Mouse (Mus musculus): ENCODE data around the gene Maml3.

Maml3 gene

DNA sequence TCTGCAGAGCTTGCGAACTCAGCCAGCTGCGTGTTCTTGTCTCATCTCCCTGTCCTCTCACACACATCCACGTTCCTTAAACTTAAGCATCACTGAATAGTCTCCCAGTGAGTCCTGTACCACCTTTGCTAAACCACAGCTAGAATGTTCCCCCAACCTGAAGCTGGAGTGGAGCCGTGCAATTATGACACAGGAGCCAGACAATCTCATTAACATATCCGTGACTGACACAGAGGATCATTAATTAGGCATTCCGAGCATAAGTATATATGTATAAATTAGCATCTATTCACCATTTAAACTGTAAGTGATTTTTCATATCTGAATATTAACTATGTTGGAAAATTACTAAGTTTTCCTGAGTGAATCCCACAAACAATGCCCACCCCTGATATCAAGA, 181.1 kb downstream of the Maml3 start:
- DNase-seq (ENCODE audit: extremely low read depth, insufficient read length, low spot score): no peak

DNA sequence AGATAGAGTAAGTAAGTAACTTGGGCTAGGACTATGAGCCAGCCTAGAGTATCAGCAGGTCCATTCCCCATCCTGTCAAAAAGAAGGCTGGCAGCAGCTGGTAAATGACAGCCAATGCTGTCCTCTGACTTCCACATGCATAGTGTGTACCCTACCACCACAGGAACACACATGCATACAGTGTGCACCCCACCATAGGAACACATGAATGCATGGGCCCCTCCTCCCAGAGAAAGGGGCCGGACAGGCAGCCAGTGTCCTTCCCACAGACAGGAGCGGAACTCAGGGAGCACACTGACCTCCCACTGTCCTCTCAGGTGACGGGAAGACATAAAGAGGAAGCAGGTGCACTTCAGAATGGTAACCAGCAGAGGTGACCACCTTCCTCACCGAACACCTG, 188.0 kb downstream of the Maml3 start:
- DNase-seq (ENCODE audit: extremely low read depth, insufficient read length, low spot score): no peak

DNA sequence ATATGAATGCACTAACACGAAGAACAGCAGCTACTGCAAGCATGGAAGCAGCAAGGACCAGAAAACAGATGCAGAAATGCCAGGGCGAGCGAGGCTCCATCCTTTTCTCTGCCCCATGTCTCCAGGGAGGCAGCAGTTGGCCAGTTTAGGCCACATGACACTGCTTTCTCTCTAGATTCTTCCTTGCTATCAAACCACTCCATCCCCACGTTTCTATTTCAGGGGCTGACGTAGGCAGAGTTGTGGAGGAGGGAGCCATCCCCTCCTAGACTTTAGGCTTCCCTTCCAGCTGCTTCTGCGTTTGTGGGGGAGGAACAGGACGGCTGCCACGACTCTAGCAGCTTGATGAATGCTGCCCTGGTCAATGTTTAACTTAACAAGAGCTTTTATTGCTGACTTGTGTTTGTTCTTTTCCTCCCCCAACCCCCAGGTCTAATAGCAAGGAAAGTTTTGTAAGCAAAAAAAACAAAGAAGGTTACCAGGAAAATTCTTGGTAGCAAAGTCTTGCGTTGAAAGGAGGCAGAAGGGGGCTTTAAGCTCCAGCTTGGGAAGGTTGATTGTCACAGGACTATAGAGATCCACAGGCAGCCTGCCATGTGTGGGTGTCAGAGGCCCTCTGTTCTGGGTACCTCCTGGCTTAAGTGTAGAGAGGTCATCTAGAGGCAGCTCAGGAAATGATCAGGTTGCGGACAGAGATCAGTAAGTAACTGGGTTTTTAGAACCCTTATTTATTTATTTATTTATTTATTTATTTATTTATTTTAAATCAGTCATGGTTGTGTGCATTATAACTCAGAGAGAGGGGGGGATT, 188.6 kb downstream of the Maml3 start:
- no peak for DNase-seq (ENCODE audit: extremely low read depth, insufficient read length, low spot score)

DNA sequence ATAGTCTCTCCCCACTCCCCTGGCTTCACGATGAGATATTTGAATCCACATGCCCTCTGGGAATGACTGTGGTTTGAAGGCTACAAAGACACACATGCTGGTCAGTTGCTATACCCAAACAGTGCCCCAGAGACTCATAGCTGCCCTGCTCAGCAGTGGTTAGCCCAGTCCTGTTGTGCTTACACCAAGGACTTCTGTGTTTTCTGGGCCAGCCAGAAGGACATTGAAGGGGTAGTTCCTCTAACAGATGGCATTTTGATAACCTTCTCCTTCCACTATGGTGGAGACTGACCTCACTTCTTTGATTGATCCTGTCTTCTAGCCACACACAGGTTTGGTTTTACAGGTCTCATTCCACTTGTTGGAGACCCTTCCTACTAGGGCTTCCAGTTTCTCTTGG, 189.5 kb downstream of the Maml3 start:
- DNase-seq (ENCODE audit: extremely low read depth, insufficient read length, low spot score): no peak

DNA sequence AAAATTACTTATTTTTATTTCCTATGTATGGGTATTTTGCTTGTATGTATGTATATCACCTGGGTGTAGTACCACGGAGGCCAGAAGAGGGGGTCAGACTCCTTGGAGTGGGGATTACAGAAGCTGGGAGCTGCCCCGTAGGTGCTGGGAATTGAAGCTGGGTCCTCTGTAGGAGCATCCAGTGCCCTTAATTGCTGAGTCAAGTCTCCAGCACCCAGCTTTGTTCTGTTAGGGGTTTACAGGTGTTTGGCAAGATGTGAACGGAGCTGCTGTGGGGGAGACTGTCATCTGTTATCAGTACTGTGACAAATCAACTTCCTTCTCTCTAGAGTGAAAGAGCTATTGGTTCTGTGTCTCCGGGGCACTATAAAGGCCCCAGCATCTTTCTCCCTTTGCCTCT, 190.0 kb downstream of the Maml3 start:
- no peak for DNase-seq (ENCODE audit: extremely low read depth, insufficient read length, low spot score)

DNA sequence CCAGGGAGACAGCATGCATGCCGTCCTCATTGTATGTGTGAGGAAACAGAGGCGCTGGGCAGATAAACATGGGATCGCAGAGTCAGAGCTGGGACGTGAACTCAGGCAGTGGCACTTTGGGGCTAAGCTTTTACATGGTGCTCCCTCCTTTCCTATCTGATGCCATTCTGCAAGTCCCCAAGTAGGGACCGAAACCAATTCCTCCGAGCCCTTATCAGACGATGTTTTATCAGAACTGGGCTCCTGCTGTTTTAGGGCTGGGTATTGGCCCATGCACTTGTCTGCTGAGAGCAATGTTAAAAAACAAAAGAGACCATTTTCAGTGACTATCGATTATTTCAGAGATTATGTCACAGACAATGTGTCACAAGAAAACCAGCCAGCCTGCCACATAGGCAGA, 191.4 kb downstream of the Maml3 start:
- DNase-seq (ENCODE audit: extremely low read depth, insufficient read length, low spot score): no peak

DNA sequence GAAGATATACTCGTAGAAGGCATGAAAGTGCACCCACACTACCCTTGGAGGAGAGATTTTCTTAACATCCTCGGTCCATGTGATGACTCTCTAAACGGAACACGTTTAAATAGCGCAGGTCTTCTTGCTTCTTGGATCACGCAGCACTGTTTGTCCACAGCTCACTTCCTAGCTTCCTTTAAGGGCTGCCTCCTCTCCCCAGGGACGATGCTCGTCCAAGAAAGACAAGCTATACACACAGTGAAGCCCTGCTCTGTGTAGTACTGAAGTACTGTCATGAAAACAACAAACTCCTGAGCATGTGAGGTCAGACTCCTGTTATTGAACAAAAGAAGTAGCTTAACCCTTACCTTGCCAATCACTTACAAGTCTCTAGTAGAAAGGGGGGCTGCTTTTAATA, 192.7 kb downstream of the Maml3 start:
- DNase-seq (ENCODE audit: extremely low read depth, insufficient read length, low spot score): no peak

DNA sequence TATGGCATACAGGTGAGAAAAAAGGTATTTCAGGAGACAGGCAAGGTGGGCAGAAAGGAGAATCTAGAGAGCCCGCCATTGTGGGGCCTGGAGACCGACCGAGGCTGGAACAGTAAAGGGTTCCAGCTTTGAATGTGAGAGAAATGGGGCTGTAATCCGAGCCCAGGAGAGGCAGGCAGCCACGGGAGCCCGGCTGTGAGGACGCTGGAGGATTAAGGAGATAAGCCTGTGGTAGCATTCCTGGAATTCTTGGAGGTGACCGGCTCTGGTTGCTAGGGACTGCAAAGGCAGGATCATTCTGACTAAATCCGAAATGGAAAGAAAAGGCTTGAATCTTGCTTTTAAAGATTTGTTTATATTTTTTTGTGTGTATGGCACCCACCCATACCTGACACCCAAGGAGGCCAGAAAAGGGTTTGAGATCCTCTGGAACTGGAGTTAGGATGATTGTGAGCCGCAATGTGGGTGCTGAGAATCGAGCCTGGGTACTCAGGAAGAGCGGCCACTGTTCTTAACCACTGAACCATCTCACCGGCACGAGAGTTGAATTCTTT, 196.4 kb downstream of the Maml3 start:
- DNase-seq (ENCODE audit: extremely low read depth, insufficient read length, low spot score): peak; percentile 48

DNA sequence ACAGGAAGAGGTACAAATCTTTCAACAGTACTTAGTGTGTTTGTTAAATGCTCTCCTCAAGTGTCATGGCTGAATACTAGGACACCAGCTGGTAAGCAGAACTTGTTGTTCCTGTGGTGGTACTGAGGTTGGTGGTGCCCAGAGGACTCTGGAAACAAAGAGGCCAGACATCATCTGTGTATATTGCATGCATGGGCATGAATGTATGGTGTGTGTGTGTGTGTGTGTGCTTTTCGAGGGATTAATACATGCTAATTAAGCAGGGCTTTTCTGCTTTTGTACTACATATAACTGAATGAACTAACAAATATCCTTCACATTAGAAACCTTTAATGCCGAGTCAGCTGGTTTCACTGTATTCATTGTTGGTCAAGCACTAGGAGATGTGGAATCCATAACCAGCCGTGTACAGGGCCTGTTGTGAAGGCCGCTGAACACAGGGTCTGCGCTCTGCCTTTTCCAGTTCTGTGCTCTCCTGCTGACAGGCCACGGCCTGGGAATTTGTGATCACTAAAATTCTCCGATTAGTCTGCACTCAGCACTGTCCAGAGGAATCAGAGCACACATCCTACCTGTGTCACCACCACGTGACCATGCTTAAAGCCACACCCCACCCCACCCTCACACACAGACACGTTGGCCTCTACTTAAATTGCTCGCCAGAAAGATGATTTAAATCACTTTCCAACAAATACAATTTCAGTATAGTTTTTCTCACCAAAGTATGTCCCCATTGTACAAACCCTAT, 197.6 kb downstream of the Maml3 start:
- no peak for DNase-seq (ENCODE audit: extremely low read depth, insufficient read length, low spot score)

DNA sequence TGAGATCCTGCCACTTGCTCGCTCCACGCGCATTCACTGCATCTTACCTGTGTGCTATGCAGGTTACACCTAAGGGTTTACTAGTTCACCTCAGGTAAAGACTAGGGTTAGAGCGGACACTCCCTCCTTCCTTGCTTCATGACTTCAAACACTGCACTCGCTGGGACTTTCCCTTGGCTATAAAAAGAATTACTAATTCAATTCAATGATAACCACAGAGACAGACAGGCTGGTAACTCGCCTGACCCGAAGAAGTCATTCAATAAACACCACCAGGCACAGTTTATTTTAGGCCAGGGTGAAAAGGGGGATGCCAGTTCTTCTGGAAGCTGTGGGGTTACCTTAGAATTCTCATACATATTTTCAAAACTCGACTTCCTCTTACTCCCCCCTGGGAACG, 199.0 kb downstream of the Maml3 start:
- no peak for DNase-seq (ENCODE audit: extremely low read depth, insufficient read length, low spot score)

DNA sequence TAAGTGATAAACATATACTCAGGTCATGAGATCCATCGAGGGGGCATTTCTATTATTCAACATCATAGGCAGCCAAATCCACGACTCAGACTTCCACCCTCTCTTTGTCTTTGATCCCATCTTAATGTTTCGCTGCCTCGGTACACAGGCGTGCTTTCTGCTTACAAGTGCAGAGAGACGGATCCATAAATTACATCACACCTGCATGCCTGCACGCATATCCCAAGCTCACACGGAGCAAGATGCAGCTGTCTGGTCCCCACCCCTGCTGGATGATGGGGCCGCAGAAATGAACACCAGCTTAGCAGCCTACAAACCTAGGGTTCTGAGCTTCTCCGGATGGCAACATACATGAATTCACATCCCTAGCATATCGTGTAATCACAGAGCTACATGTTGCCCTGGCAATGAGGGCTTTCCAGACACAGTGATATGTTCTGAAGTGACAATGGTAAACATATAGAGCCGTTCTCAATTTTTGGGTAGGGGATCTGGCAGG, 200.5 kb downstream of the Maml3 start:
- no peak for DNase-seq (ENCODE audit: extremely low read depth, insufficient read length, low spot score)

DNA sequence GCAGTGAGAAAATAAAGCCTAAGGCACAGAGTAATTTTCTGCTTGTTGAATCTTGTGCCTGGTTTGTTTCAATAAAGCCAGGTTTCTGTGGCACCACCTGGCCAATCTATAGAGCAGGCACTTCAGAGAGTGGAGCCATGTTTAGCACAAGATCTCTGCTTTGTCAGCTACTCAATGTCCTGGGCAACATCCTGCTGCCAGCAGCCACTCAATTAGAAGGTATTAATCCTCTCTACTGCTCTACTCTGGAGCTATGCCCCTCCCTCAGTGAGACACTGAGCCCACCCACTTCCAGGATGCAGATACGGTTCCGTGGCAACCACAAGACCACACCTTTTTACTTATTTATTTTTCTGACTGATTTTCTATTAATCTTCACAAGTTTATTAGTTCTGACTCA, 203.7 kb downstream of the Maml3 start:
- no peak for DNase-seq (ENCODE audit: extremely low read depth, insufficient read length, low spot score)

DNA sequence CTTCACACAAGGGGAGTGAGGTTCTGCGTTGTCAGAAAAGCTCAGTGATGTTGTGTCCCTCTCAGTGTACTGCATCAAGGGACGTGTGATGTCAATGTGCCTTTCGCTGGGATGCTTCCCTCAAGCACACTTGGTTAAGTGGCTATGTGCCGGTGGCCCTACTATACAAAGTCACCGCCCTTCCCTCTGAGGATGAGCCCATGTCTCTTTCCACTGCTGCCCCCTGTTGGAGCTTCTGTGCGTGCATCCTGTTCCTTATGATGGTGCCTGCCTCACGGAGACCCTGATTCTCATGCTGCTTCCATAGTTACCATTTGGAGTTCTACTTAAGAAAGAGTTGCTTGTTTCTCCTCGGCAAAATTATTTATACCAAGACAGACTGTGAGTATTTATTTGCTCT, 210.4 kb downstream of the Maml3 start:
- DNase-seq (ENCODE audit: extremely low read depth, insufficient read length, low spot score): no peak

DNA sequence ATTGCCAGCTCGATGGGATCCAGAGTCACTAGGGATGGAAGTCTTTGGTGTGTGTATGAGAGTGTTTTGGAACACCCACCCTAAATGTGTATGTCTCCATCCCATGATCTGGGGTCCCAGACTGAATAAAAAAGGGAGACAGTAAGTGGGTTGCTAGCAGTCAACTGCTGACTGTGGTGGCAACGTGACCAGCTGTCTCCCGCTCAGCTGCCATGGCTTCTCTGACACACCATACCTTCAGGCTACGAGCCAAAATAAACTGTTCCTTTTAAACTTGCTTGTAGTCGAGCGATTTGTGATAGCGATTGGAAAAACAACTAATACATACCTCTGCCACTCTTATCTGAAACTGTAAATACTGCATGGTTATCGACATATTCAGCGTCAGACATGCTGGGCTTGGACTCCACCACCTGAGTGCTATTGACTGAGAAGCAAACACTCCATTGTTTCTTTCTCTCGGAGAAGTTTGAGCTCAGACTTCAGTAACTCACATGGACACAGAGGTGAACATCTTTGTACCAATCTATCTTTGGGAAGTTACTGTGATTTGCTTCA, 213.2 kb downstream of the Maml3 start:
- DNase-seq (ENCODE audit: extremely low read depth, insufficient read length, low spot score): no peak

DNA sequence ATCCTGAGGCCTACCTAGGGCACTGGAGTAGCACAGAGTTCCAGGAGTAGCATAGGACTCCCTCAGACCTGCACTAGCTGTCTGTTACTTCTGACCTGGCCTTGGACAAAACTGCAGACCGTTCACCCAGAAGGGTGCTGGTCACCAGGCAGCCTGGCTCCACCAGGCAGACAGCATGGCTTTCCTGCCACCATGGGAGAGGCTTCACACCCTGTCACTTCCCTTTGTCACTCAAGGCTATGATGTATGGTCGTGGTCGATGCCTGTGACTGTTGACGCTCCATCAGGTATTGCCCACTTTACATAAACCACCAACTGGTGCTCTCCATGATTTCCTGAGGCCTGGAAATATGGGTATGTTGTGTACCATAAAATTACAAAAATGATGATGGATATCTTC, 214.7 kb downstream of the Maml3 start:
- no peak for DNase-seq (ENCODE audit: extremely low read depth, insufficient read length, low spot score)

DNA sequence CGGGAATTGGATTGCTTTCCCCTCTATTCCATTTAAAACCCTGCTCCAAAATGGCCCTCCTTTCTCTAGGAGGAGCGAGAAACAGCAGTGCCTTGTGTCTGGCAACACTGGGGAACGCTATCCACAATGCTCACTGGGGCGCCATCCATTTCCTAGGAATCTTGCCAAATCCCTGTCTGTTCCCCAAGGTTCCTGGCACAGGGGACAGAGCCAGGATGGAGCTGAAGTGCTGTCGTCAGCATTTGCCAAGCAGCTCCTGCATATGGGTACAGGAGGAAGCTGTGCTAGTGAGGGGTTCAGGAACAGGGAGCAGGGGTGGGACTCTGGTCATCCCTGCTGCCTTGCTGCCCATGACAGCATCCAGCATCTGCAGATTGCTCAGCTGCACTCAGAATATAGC, 215.1 kb downstream of the Maml3 start:
- no peak for DNase-seq (ENCODE audit: extremely low read depth, insufficient read length, low spot score)

DNA sequence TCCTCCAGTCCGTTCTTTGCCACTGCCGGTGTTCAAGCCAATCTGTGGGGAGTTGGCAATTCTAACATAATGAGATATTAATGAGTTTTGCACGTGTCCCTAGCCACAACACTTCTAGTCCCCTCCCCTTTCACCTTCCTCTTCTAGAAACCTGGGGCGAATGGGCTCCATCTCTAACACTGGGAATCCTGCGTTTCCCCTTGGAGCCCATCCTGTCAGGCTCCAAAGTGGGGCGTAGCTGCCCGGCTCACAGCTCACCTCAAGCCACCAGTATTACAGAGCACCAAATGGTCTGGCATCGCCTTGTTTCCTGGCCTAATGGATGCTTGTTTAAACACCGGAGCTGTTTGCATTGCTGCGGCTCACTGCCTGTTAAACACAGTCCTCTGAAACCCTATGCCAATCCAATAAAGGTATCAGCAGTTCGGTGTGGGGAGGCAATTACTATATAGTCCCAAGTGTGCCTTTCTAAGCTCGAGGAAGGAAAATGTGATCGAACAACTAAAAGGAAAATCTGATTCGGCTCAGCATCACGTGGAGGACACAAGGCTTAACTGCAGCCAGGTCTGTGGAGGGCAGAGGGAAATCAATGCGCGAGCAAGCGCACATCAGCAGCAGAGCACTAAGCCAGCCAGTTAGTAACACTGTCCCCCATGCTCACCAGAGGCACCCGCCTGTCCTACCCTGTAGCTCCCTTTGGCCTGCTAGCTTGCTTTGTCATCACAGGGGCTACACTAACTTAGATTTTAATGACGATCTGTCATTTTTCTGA, 216.0 kb downstream of the Maml3 start:
- DNase-seq (ENCODE audit: extremely low read depth, insufficient read length, low spot score): no peak

DNA sequence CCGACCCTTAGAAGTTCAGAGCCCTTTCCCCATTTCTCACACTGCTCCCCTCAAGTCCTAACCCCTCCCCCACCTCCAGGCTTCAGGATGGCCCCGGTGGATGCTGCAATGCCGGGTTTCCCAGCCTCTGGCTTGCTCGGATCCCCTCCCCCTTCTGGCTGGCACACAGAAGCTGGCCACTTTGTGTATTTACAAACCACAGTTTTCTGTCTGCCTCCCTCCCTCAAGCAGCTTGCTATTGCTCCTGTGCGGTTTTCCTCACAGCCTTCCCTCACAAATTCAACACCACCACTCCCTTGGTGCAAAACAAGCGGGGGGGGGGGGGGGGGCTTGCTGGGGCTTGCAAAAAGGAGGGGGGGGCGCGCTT, 216.6 kb downstream of the Maml3 start:
- DNase-seq (ENCODE audit: extremely low read depth, insufficient read length, low spot score): no peak

DNA sequence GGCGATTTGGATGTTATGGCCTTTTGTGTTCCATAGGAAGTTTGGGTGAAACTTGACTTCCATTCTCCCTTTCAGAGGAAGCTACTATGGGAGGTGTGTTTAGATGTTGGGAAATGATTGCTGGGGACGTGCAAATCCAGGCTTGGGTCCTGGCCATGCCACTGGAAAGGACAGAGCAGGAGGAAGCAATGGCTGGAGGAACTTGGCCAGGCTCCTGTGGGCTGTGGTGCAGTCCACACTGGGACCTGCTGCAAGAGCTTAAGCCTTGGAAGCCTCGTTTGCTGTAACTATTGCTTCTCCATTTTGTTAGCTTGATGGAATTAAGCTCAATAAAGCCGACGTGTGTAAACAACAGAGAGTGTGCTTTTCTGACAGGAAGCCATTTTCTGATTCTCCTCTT, 219.0 kb downstream of the Maml3 start:
- DNase-seq (ENCODE audit: extremely low read depth, insufficient read length, low spot score): no peak

DNA sequence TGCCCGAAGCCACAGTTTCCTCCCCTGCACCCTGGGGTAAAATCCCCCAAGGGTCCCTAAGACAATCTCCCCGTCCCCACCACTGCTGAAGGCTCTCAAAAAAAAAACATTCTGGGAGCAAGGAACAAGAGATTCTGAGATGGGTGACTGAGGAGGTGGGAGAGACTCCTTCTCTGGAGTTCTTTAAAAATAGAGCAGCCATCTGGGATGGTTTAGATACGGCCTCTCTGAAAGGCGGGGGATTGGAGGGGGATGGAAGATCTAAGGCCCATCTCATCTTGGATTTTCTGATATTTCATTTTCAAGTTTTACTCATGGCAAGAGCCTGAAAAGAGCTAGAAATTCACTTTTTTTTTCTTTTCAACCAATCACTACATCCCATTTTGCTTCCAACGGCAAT, 219.4 kb downstream of the Maml3 start:
- DNase-seq (ENCODE audit: extremely low read depth, insufficient read length, low spot score): no peak

DNA sequence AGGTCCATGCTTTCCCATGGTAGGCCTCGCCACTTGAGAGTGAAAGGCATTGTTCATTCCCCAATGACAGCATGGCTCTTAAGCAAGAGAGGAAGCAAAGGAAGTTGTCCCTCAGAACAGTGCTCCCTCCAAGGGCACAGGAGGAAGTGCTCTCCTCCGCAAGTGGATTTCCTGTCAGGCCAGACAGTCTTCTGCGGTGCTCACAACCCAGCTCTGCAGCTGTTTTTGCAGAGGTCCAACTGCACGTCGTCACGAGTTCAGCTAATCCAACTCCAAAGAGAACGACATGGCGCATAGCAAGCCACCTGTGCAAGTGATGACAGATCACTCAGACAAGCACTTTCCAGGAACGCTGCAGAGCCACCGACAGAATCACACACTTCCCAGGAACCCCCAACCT, 222.9 kb downstream of the Maml3 start:
- DNase-seq (ENCODE audit: extremely low read depth, insufficient read length, low spot score): no peak
